Mouse (Mus musculus): Measurements from ENCODE around the gene Tm6sf1.
"Not testable (repeated sequence)": the region's sequence is repeated elsewhere in the genome, so short reads cannot be mapped to it uniquely, and the experiment has no call there.

Gene Tm6sf1

DNA sequence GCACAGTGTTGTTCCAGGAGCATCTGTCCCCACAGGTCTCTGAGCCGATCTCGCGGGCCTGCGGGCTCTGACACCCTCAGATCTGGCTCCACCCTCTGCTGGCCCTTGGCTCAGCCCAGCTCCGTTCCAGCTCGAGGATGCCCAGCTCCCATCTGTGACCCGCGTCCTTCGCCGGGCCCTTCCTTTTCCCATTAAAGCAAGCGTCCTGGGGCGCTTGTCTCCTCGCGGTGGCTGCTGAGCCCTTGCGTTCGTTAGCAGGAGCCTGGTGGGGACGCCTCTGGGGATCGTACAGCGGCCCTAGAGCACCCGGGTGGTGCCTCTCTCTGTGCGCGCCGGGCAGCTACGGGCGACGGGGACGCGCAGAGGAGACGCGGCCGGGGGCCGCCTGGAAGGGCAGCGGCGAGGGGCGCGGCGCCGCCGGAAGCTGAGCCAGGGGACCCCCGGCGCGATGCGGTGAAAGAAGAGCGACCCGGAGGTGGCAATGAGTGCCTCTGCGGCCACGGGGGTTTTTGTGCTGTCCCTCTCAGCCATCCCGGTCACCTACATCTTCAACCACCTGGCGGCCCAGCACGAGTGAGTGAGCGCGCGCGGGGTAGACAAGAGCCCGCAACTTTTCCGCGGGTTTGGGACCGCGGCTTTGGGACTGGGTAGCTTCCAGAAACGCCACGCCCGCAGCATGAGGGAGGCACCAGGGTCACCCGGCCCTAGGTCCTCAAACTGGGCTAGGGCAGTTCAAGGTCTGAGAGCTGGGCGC lies at the start of gene Tm6sf1:
Gene Tm6sf1 (plus strand): TSS at position 34 of the 754 bp plus-strand sequence.
- no peak for DNase-seq (ENCODE audit: low read depth)

DNA sequence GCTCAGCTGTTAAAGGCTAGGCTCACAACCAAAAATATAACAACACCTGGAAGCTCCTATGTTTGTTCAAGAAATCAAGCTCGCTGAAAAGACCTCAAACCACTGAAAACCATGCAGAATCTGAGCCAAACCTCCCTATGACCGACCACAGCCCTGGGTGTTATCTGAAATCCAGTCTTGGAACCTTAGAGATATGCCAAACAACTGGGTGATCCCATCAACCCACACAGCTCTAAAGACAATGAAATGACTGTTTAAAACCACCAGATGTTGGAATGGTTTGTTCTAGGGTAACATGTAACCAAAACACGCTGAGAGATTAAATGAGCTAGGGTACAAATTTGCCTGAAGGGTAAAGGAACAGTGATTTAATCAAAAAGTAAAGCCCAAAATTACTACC lies 33.9 kb upstream of the Tm6sf1 start:
- DNase-seq (ENCODE audit: low read depth): no peak

DNA sequence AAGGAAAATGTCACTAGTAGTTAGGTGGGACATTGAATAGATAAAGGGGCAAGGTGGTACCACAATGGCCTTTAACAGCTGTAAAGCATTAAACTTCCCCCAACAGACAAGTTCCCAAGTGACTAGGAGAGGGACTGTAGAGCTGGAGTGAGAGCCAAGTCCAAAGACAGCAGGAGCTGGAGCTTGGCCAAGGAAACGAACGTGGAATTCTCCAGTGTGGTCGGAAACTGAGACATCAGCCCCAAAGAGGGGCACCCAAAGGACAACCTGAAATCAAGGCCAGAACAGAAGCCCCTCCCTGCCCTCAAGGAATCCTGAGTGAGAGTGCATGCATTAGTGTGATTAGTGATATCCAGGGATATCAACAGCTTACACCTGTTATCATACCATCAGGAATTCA lies 33.4 kb upstream of the Tm6sf1 start:
- DNase-seq (ENCODE audit: low read depth): no peak

DNA sequence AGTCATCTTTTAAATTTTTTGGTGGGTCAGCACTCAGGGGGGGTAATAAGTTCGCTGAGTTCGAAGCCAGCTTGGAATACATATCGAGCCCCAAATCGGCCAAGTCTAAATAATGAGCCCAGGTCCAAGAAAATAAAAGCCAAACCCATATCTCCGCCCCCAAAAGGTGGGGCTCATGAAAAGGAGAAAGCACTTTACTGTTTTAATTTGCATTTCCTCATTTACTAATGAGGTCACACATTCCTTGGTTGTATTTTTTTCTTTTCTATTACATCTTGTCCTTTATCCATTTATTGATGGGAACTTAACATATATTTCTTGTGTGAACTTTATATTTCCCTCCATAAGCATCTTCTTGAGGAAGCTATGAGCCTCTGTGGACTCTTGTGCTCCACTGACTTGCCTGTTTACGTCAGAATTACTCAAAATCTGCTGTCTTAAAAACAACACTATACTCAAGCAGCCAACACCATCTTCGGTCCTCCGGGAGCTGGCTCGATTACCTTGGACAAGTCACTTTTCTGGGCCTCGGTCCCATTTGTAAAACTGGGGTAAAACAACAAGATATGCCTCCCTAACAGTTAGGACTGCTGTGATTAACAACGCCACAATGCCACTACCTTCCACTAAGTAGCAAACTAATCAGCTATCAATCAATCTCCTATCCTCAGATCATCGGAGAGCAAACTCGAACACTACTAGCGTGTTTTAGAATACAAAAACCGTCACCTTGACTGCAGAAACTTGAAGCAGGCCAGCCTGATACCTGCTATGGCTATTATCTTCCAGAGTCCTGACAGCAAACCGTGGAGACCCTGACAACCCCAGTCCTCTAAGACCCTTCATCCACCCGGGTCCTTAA lies 30.8 kb upstream of the Tm6sf1 start:
- no peak for DNase-seq (ENCODE audit: low read depth)

DNA sequence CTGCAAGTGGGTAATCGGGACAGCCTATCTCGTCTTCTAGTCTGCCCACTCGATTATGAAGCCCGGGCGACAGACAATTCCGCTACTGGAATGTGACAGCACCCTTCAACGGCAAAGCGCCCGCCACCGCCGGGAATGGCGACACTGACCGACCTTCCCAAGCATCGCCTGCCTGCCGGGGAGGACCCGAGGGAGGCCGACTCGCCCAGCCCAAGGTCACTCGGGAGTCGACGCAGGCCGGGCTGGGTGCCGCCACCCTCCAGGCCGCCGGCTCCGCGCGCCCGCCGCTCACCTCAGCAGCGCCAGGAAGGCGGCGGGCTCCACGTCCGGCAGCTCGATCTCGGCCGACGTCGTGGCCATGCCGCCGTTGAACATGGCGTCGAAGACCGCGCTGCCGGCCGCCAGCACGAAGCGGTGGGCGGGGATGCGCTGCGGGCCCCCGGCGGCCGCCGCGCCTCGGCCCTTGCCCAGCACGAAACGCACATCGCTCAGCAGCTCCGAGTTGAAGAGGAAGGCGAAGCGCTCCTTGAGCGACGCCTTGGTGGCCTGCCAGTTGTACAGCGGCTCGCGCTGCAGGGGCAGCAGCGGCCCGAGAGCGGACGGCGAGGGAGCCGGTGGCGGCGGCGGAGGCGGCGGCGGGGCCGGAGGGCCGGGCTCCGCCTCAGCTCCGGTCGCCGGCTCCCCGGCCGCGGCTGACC lies 30.0 kb upstream of the Tm6sf1 start:
- DNase-seq (ENCODE audit: low read depth): no peak

DNA sequence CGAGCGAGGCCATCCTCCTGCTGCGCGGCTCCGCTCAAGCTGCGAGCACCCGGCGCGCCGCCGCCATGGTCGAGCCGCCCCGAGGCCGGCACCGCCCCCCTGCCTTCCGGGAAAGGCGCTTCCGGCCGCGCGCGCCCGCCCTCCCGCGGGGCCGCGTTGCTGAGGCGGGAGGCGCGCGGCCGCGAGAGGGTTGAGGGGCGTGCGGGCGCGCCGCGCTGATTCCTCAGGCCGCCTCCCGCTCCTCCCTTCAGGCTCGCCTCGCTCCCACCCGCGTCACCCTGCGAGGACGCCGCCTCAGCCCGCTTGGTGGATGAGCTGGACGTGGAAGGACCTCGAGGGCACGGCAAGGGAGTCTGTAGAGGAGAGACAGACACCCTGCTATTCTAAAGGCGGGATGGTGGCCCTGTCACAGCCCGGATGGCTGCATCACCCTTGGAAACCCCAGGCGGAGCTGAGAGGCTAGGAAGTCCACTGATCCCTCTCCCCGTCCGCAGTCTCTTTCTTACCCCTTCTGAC lies 29.4 kb upstream of the Tm6sf1 start, which contains the start of gene Btbd1:
Gene Btbd1 (minus strand): TSS at position 53 of the 516 bp plus-strand sequence.
- DNase-seq (ENCODE audit: low read depth): no peak

DNA sequence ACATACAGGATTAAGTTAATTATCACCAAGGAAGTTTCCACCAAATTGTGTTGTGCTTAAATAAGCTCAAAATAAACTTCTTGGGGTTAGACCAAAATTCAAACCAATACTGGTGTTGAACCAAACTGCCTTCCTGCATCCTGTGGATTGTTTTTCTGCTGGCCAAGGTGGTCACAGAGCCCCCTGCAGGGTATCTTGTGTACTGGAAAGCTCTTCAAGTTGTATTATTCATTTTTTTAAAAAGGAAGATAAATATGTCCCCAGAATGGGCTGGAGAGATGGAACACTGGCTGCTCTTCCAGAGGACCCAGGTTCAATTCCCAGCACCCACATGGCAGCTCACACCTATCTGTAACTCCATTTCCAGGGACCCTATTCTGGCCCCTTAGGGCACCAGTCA lies 24.0 kb upstream of the Tm6sf1 start:
- no peak for DNase-seq (ENCODE audit: low read depth)

DNA sequence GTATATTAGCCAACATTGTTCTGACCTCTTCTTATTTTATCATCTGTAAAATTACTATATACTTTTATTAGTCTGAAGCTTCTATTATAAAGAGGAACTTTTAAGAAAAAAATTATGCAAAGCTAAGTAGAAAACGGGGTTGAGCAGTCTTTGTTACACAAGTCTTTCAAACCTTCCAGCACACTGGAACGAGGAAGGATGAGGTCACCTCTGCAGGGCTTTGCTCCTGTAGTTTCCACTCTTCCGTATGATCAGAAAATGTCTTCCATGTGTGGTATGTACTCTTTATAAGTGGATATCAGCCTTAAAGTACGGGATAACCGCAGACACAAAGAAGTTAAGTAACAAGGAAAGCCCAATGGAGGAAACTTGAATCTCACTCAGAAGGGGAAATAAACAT lies 23.4 kb upstream of the Tm6sf1 start:
- no peak for DNase-seq (ENCODE audit: low read depth)

DNA sequence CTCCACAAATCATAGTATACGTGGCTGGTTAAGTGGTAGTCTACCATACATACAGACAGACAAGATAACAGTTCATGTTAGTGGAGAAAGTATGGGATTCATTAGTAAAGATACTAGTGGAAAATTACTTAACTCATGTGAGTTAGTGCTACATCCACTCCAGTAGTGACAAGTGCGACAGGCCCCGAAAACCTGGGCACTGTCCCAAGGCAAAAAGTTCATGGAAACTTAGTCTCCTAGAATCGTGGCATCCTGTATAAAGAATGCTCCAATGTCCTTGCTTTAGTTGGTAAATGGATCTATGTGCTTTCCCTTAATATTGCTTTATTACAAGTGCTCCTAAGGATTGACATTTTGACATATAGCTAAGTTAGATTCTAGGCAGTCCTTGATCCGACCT lies 21.0 kb upstream of the Tm6sf1 start:
- DNase-seq (ENCODE audit: low read depth): not testable (repeated sequence)

DNA sequence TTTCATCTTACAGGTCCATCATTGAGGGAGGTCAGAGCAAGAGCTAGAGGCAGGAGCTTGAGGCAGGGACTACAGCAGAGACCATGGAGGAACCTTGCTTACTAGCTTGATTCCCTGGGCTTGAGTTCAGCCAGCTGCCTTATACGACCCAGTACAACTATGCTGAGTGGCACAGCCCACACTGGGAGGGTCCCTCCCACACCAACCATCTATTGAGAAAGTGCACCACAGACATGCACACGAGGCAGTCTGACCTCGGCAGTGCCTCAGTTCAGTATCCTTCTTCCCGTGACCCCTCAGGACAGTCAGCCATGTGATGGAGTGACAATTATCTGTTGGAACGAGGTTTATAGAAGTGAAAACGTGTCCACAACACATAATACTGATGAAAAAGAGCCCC lies 19.1 kb upstream of the Tm6sf1 start:
- no peak for DNase-seq (ENCODE audit: low read depth)

DNA sequence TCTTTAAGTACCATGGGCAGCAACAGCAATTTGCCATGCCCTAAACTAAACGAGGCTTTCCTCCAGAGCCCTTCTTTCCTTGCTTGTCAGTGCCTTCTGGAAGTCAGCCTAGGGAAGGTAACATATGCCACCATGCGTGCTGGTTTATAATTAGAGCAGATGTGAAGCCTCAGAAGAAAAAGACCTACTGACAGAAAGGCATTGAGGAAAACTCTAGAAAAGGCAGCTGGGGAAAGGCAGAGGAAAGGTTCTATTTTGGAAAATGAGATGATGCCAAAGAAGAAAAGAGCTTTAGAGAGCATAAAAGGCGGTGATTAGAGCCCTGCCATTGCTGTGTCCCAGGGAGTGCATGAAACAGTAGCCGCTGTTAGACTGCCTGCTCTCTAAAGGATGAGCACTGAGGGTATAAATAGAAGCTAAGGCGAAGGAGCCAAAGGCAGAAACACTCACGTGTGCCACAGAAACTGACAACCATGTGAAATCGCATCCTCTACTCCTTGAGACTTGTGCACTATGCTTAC lies 18.1 kb upstream of the Tm6sf1 start:
- DNase-seq (ENCODE audit: low read depth): no peak

DNA sequence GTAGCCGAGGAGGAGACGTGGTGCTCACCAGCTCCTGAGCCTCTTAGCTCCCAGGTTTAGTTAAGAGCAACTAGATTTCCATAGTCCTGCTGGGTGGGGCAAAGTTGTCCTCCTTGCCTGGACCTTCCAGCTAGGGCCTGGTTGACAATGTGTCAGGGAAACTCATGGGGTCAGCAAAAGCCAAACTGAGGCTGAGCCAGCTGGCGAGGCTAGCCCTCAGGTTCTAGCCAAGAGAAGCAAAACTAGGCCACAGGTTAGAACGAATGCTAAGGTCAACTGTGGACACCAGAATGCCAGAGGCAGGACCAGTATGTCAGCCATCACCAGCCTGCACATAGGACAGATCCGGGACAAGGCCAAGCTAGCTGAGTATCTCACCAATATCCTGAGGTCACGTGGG lies 17.4 kb upstream of the Tm6sf1 start:
- DNase-seq (ENCODE audit: low read depth): no peak

DNA sequence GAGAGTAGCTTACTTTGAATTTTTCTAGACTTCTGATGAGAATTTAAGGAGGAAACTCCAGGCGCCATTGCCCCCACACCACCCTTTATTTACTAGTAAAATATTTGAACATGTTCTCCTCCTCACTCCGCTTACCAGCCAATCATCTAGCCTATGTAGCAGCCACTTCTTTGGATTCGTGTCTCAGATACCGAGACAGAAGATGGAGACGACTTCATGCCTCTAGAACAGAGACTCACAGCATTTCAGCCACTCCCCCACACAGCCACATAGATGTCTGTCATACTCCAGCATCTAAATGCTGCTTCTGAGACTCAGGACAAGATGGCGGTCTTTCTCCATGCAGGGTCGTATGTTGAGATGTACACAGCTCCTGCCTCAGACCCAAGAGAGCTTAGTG lies 16.7 kb upstream of the Tm6sf1 start:
- DNase-seq (ENCODE audit: low read depth): no peak

DNA sequence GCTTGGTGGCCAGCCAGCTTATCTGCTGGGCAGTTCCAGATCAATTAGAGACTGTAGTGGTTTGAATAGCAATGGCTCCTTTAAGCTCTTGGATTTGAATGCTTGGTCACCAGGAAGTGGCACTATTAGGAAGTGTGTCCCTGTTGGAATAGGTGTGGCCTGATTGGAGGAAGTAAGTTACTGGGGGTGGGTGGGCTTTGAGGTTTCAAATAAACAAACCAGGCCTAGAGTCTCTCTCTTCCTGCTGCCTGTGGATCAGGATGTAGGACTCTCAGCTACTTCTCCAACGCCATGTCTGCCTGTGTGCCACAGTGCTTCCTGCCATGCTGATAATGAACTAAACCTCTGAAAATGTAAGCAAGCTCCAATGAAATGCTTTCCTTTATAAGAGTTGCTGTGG lies 15.8 kb upstream of the Tm6sf1 start:
- no peak for DNase-seq (ENCODE audit: low read depth)

DNA sequence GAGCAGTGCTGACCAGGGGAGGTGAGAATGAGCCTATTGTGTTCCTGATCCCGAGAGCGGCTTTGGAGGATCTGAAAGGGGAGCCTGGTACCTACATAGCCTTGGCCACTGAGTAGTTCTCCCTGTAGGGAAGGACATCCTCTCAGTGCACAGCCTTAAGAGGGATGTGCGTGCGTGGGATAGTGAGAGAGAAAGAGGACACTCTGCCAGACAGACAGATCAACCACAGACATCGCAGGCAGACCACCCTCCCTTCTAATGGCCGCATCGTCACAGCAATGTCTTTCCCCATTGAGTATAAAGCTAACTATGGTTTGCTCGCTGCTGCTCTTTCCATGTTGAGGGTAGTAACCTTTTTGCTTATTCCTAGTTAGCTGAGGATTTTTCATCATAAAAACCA lies 14.9 kb upstream of the Tm6sf1 start:
- DNase-seq (ENCODE audit: low read depth): no peak

DNA sequence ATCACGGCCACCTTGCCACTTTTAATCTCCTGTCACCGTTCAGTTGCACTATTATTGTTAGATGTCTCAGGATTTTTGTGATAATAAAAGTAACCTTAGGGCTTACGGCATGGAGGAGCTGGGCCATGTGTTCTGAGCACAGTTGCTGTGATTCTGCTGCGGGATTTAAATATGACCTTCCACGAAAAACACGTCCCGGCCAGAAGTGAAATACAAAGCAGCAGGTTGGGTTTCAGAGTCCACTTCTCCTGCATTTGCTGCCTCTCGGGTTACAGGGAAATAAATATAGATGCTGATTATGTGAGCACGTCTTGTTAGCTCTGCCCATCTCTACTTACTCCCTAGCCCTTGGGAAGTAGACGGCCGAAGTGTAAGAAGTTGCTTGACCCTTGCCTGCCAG lies 14.0 kb upstream of the Tm6sf1 start:
- DNase-seq (ENCODE audit: low read depth): no peak

DNA sequence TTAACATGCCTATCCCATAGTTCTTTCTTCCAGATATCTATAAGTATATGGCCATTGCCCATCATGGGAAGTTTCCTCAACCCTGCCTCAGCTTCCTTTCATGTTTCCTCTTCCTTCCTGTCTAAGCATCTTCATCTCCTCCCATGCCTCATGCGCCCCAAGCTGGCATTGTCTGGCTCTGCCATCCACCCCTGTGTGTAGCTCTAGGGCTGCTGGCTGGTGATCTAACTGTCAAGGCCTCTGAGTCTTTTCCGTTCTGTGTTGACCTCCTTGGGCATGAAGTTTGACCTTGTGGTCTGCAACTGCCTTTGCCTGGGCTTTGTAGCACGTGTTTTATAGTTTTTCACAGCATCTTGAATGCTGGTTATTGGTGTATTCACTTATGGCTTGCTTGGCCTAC lies 13.5 kb upstream of the Tm6sf1 start:
- no peak for DNase-seq (ENCODE audit: low read depth)

DNA sequence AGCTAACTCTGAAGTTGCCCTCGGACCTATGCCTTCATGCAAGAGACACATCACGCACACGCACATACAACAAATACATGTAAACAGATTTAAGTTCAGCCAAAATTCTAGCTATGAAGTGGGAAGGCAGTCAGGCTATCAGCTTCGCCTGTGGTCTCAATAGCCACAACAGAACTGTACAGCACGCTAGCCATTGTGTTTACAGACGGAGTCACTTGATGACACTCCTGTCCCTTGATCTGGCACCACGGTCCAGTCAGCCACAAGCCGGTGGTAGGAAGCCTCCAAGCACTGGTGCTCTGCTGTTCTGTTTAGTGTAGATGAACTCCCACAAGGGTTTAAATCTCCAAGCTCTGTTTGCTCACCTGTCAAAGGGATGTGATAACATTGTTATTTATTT lies 12.8 kb upstream of the Tm6sf1 start:
- DNase-seq (ENCODE audit: low read depth): no peak

DNA sequence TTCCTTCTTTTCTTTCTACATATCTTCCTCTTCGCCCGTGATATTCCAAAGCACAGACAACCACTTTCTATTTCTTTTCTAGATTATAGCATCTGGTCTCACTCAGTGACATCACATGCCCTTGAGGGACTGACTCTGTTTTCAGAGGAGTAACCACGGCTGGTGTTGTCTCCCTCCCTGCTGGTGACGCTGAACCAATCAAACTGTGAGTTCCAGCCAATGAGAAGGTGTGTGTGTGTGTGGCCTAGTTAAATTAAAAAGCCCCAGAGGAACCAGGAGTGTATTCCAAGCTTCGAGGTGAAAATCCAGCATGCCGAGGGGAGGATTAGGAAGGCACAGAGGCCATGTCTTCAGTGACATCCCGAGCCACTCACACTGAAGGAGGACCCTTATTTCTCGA lies 11.8 kb upstream of the Tm6sf1 start:
- no peak for DNase-seq (ENCODE audit: low read depth)

DNA sequence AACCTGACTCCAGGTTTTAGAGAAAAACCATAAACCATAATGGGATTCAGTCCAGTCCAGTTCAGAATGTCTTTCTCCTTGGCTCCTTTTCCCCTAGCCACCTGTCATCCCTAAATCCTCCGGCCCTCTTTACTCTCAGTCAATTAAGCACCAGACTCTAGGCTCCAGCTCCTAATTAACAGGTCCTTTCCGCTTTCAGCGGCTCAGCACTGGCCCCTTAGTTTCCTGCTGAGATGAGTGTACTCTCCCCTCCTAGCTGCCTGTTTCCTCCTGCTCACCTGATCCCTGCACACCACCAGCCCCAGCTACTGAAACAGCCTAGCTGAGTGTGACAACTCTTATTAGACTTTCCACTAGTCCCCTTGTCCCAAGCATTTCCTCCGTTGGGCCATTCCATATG lies 11.0 kb upstream of the Tm6sf1 start:
- DNase-seq (ENCODE audit: low read depth): no peak

DNA sequence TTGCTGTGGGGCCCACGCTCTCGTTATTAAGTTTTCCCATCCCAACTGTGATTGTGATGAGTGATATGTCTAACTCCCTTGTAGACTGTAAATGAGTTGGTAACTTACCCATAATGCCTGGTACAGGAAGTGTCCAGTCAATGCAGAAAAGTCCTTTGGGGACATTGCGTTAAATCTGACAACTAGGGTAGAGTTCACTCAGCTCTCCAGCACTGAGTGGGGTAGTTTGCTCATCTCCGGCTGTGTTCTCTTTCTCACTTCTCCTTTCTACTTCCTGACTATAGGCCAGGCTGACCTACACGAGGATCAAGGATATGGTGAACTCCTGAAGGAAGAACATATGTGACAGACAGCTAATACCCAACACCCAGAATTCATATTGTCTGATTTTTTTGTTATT lies 9.6 kb upstream of the Tm6sf1 start:
- no peak for DNase-seq (ENCODE audit: low read depth)

DNA sequence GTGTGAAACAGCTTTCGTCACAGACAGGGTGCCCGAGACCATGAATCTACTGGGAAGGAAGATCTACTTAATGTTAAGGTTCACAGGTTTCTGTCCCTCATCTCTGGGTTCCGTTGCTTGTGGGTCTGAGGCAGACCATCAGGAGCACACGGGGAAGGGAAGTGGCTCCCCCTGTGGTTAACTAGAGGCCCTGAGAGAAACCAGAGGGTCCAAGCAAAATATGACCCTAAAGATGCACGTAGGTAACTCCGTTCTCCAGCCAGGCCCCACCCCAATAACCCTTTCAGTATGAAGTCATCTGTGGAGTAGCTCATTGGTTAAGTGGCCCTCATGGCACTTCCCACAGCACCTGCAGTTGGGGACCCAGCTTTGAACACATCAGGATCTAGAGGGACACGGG lies 9.2 kb upstream of the Tm6sf1 start:
- DNase-seq (ENCODE audit: low read depth): no peak

Measured in fibroblast of lung, adult 2 months (primary cell).